ENCODE assay signal across 9 mouse cellular contexts in genomic region chr3:54915643-54916071, GRCm38 (mm10). TPM values are rescaled to one million over a fixed set of nuclear protein-coding genes. Genes with fewer than 3 reads are reported as not detected.
DNase-seq lines count a peak whose midpoint lies in the region; ATAC-seq and TF ChIP-seq lines count a peak whose summit lies in the region.
"Had no signal": no experiment of that assay in that cellular context is flagged by ENCODE, and none has a peak within 500 bp of the region (broad histone marks: within the 10 kb centered on the region; RNA-seq: fewer than 3 reads in every experiment).

Sertm1 (minus strand) TSS chr3:54915887.

- H3K4me1 ChIP-seq in embryonic facial prominence, embryonic 10.5 days = peaks cover 21% of the 10 kb centered on the region
- H3K4me1 ChIP-seq in heart, postnatal 0 days (ENCODE audit: control insufficient read depth, insufficient read depth) = 0 out of 2 replicates have a peak, but pooled peaks cover 4% of the 10 kb centered on the region
- H3K4me1 ChIP-seq in neural tube, embryonic 12.5 days = peaks cover 12% of the 10 kb centered on the region; the same call in 1 of the 2 replicates

- peaks cover 66% of the 10 kb centered on the region for H3K27me3 ChIP-seq in embryonic facial prominence, embryonic 10.5 days (replicated peaks; ENCODE audit: low read depth, poor library complexity, severe bottlenecking)
- H3K27me3 ChIP-seq in heart, postnatal 0 days (ENCODE audit: control insufficient read depth, insufficient read depth, low read length) = peaks cover 27% of the 10 kb centered on the region
- peaks cover 17% of the 10 kb centered on the region for H3K27me3 ChIP-seq in neural tube, embryonic 12.5 days (replicated peaks)

- peak within 1 kb of the TSS; percentile 70 for H3K4me2 ChIP-seq in heart, postnatal 0 days (ENCODE audit: low read depth, low read length)
- peak within 1 kb of the TSS; percentile 91 for H3K4me2 ChIP-seq in neural tube, embryonic 12.5 days (replicated peaks)

- no peak for TF ChIP-seq EP300 in heart, postnatal 0 days (IDR thresholded peaks at IDR 0.05; ENCODE audit: low read depth)

- H3K27ac ChIP-seq in embryonic facial prominence, embryonic 10.5 days (replicated peaks) = peak within 1 kb of the TSS; percentile 14; the same call in 1 of the 2 replicates
- H3K27ac ChIP-seq in heart, postnatal 0 days (ENCODE audit: low read depth) = no peak within 1 kb of the TSS
- no peak within 1 kb of the TSS for H3K27ac ChIP-seq in neural tube, embryonic 12.5 days

- no peaks in the 10 kb centered on the region for H3K36me3 ChIP-seq in embryonic facial prominence, embryonic 10.5 days (replicated peaks)
- H3K36me3 ChIP-seq in heart, postnatal 0 days (replicated peaks; ENCODE audit: control insufficient read depth, insufficient read depth, low read length) = no peaks in the 10 kb centered on the region
- H3K36me3 ChIP-seq in neural tube, embryonic 12.5 days = no peaks in the 10 kb centered on the region

- peak; percentile 29 for DNase-seq in kidney, postnatal 14 days
- no peak for DNase-seq in kidney, adult 18-20 months
- peak; percentile 86 for DNase-seq in embryonic facial prominence, embryonic 10.5 days (ENCODE audit: low spot score)
- peak; percentile 34 for DNase-seq in heart, postnatal 0 days (ENCODE audit: low spot score)
- DNase-seq in left cerebral cortex, postnatal 10 days (ENCODE audit: extremely low spot score in 1 of 2, low spot score in 2 of 2) = peak; percentile 57 to 71
- no peak for DNase-seq in thymus, postnatal 0 days (ENCODE audit: low spot score)
- no peak for DNase-seq in urinary bladder, adult 18-20 months (ENCODE audit: low spot score in 2 of 2)

- H3K4me3 ChIP-seq in embryonic facial prominence, embryonic 10.5 days = peak within 1 kb of the TSS; percentile 67
- peak within 1 kb of the TSS; percentile 51 for H3K4me3 ChIP-seq in heart, postnatal 0 days (ENCODE audit: low read depth, low read length)
- peak within 1 kb of the TSS; percentile 51 for H3K4me3 ChIP-seq in neural tube, embryonic 12.5 days

- H3K9me3 ChIP-seq in embryonic facial prominence, embryonic 10.5 days = no peaks in the 10 kb centered on the region
- no peaks in the 10 kb centered on the region for H3K9me3 ChIP-seq in heart, postnatal 0 days (replicated peaks; ENCODE audit: control insufficient read depth, low read length)
- H3K9me3 ChIP-seq in neural tube, embryonic 12.5 days = no peaks in the 10 kb centered on the region

- WGBS in embryonic facial prominence, embryonic 10.5 days = under 1% methylated on average over 38 of the region's 38 CpGs
- 1% methylated on average over 34 of the region's 38 CpGs for WGBS in heart, postnatal 0 days
- WGBS in neural tube, embryonic 12.5 days = under 1% methylated on average over 38 of the region's 38 CpGs

- peak; percentile 5; the same call in 1 of the 2 replicates for TF ChIP-seq CTCF in heart, postnatal 0 days (IDR thresholded peaks at IDR 0.05; ENCODE audit: low read depth)

- H3K9ac ChIP-seq in heart, postnatal 0 days (replicated peaks; ENCODE audit: low read depth, low read length) = no peak within 1 kb of the TSS
- peak within 1 kb of the TSS; percentile 51; the same call in 1 of the 2 replicates for H3K9ac ChIP-seq in neural tube, embryonic 12.5 days

- intact Hi-C loops in left cerebral cortex, postnatal 10 days (cut with DNase I) = loop anchor here (10.0 kb wide), 1 partner anchor 101 kb away; no protein-coding TSS in a partner anchor

- ATAC-seq in heart, postnatal 0 days (ENCODE audit: insufficient read depth, low read depth) = peak; percentile 84
- peak; percentile 99 for ATAC-seq in neural tube, embryonic 12.5 days (ENCODE audit: low FRiP score, low read depth)

RNA-seq across cellular contexts. Expression of gene Sertm1, which starts in this region (rescaled TPM):
- polyA plus RNA-seq in embryonic facial prominence, embryonic 10.5 days (2016; fragmentation: Nextera tagmentation; extraction: Ambion mirVana) = 0.05 TPM in 1 of 2 replicates, not detected in the other
- 0.38 and 1.7 TPM in 2 replicates for total RNA-seq in heart, postnatal 0 days (2014; rRNA removed; ENCODE audit: low replicate concordance)
- 0.04 and 0.11 TPM in 2 replicates for polyA plus RNA-seq in heart, postnatal 0 days (2015; fragmentation: Nextera tagmentation; extraction: Ambion mirVana)
- 10 to 100 TPM; 32.1 to 36.4 TPM for total RNA-seq in left cerebral cortex, postnatal 10 days (2021)
- polyA plus RNA-seq in neural tube, embryonic 12.5 days (2016; fragmentation: Nextera tagmentation; extraction: Ambion mirVana) = 0.17 and 0.28 TPM in 2 replicates
- polyA plus RNA-seq in thymus, postnatal 0 days (2015; fragmentation: Nextera tagmentation; extraction: Ambion mirVana) = not detected in 2 replicates
- polyA plus RNA-seq: spleen, adult 2 months had no signal

Comparison
In these comparisons a context has a peak if more than half of its experiments do, and no peak if none do; other contexts are left out.
1. RNA of gene Sertm1 (total RNA-seq): 32.1 to 36.4 TPM in left cerebral cortex, postnatal 10 days; 0.38 to 1.7 TPM in heart, postnatal 0 days; every median in the first group is over 10 times any median in the second.
2. DNase-seq: peak in kidney, postnatal 14 days (single experiment), heart, postnatal 0 days (single experiment) and left cerebral cortex, postnatal 10 days (2 of 2); none in kidney, adult 18-20 months (single experiment), thymus, postnatal 0 days (single experiment) and urinary bladder, adult 18-20 months (0 of 2).
3. Peak in DNase-seq, H3K4me3 ChIP-seq and H3K27ac ChIP-seq in embryonic facial prominence, embryonic 10.5 days; RNA of the gene not detected or under 1 TPM.
4. Peak in ATAC-seq, H3K4me3 ChIP-seq, H3K9ac ChIP-seq and H3K4me2 ChIP-seq in neural tube, embryonic 12.5 days; RNA of the gene not detected or under 1 TPM.
5. Peak in every context shown above with its lines, with median percentiles within 50 percentile points of each other: H3K4me3 ChIP-seq.